Mouse (Mus musculus) spleen, adult 2 months (tissue): Measurements from ENCODE around the gene Cwc27.

ENCODE experiments used
- CTCF ChIP-seq: fragments of 200-500 bp; IDR thresholded peaks from 2 replicates; pipeline ENCODE4 v1.5.1; 2011; ENCODE audit warnings: mild to moderate bottlenecking, inconsistent platforms; ENCODE audit not compliant: insufficient read depth, insufficient read length, insufficient replicate concordance; ENCODE audit errors: extremely low read depth
- POLR2A ChIP-seq: fragments of 200-500 bp; IDR thresholded peaks from 2 replicates; pipeline ENCODE4 v1.6.1; 2011; ENCODE audit warnings: low read depth, low read length, inconsistent platforms

GRCm38 (mm10) chr13:104596199-104596598 lies 220.7 kb downstream of the Cwc27 start:
- no peak for TF ChIP-seq CTCF
- TF ChIP-seq POLR2A: no peak
